Mouse (Mus musculus): ENCODE data around the gene Zfp553.
A peak's percentile ranks its signal among the peaks of the same experiment; 100 is the strongest.

Gene Zfp553

DNA sequence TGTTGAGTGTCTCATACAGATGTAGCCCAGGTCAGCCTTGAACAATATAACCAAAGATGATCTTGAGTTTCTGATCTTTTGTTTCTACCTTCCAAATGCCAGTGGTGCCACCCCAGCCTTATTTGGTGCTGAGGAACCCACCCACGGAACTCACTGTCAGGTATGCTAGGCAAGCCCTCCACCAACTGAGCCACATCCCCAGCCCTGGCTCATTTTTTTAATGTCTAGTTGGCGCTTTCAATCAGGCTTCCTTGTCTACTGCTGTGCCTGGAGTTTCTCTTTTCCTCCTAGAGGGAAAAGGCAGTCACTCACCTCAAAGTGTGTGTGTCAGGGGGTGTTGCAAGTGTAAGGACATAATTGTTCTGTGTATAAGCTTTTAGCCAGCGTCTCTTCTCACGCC is 38.2 kb downstream of the Zfp553 start:
- no peak for DNase-seq (ENCODE audit: low read depth, low spot score)

DNA sequence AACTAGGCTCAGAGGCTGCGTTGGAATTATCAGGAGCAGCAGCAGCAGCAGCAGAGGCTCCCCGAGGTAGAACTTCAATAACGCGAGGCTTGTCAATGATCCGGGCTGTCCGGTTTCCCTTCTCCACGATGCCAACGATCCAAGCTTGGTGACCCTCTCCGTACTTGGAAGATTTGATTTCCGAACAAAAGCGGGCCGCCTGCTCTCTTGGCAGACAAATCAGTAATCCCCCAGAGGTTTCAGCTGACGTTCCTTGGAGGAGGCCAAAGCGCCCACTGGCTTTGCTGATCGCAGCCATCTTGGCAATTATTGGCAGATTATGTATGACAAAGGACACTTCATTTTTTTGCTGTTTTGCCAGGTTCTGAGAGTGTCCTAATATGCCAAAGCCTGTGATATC is 39.7 kb downstream of the Zfp553 start:
- DNase-seq (ENCODE audit: low read depth, low spot score): no peak

DNA sequence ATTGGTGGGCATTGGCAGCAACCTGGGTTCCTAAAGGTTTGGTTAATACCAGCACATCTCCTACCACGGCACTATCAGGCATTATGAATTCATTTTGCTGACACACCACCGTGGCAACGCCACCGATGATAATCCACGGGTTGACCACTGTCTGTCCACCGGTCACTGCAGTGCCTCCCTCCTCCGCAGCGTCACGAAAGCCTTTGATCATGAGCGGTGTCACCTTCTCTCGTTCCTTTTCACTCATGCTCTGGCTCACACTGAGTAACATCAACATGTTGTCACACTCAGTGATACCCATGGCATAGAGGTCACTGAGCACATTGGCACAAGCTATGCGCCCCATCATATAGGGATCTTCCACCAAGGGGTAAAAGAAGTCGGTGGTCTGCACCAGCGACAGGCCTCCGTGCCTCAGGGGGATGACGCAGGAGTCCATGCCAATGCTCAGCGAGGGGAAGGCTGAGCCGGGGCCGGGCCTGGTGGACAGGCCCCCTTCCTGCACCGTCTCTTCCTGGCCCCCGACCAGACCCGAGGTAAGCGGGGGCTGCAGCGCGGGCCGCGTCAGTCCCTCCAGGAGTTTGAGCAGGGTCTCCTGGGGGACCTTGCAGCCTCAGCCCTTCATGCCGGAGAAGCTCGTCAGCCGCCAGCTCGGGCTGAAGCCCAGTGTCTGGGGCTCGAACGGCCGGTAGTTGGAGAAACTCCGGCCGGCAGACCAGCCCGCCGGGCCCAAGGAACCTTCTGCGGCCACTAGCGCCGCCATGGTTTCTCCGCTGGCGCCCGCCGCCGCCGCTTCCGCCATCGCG is 40.5 kb downstream of the Zfp553 start:
- no peak for DNase-seq (ENCODE audit: low read depth, low spot score)

DNA sequence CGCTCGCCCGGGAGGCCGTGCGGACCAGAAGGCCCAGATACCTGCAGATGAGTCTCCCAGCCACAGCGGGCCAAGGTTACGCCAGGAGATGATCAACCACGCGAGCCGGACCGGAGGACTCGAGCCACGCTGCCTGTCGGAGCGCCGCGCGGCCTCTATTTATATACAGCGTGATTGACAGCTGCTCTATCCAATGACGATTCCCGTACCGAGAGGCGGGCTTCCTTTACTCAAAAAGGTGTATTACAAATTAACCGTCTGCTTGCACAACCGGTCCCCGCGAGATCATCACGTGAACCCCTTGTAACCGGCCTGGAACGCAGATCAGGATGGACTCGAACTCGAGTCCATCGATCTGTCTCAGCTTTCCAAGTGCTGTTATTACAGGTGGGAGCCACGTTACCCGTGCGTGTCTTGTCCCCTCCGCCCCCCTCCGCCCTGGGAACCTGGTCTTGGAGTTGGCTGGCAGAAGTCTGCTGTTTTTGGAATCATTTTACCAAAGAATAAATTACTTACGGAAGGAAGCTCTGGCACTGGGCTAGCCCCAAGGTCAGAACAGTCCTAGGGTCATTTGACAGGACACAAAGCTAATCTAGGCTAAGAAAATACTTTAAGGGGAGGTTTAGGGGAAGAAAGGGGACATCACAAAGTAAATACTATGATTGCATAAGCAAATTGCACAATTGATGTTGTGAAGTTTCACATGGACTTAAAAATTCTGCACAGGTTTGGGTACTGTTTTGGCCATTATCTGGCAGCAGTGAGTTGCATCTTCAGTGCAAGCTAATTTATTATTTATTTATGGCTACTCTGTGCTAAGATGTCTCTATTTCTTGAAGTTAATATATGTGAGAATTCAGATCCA is 41.3 kb downstream of the Zfp553 start, which contains the start of gene Sephs2:
Gene Sephs2, minus strand, starts transcription at position 131 of the 865 bp plus-strand sequence.
- peak; percentile 94 for DNase-seq (ENCODE audit: low read depth, low spot score)

DNA sequence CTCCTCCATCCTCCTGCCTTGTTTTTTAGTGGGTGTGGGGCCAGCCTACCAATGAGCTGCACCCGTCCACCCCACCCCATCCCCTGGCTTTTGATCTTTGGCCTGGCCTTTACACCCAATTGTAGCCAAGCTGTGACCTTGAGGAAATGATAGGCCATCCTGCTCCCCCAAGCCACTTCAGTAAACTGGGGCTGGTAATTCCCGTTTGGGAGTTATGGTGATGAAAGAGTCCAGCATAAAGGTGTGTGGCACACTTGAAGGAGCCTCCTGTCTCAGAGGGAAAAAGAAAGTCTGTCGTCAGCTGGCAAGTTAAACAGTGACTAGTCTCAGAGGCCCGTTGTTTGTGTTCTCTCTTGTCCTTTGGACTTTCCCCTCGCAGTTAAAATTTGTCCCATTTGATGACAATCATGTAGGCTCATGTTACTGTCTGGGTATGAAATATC is 43.7 kb downstream of the Zfp553 start:
- no peak for DNase-seq (ENCODE audit: low read depth, low spot score)

DNA sequence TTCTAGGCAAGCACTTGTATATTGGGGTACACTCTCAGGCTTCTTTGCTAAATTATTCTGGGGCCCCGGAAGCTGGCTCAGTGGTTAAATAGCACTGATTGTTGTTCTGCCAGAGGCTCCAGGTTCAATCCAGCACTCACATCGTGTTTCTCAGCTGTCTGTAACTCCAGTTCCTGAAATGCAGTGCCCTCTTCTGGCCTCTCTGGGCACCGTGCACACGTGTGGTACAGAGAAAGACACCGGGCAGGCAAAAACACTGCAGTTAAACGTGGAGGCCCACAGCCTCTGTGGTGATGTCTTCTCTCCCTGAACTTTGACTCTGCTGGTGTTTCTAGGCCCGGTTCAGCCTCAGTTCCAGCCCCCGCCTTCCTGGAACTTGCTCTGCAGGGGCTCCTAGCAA is 45.5 kb downstream of the Zfp553 start:
- no peak for DNase-seq (ENCODE audit: low read depth, low spot score)

DNA sequence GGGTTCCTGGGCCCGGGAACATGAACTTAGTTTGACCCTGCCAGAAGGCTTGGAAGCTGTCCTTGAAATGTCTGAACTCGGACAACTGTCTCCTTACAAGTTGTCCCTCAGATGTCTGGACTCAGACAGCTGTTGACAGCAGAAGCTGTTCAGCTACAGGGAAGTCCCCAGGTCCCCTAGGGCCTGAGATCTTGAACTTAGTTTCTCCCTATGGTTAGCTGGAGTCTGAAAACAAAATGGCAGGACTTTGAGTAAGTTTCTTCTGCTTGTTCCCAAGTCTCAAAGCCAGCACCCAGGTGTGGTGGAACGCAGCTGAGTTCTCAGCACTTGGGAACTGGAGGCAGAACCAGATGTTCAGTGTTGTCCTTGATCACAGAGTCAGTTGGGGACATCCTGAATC is 47.2 kb downstream of the Zfp553 start:
- DNase-seq (ENCODE audit: low read depth, low spot score): no peak

DNA sequence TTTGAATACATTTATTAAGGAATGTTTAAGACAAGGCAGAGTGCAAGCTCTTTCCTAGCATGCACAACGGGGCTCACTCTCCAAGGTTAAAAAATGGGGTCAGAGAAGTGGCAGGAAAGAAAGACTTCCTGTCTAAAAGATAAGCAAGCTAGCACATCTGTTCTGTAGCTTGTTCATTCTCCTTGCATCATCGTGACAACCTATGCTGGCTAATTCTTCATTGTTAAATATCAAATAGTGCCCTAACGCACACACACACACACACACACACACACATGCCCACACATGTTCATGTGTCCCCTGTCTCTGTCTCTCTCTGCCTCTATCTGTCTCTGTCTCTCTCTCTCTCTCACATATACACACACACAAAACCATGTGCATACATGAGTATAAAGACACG is 48.3 kb downstream of the Zfp553 start:
- DNase-seq (ENCODE audit: low read depth, low spot score): no peak

DNA sequence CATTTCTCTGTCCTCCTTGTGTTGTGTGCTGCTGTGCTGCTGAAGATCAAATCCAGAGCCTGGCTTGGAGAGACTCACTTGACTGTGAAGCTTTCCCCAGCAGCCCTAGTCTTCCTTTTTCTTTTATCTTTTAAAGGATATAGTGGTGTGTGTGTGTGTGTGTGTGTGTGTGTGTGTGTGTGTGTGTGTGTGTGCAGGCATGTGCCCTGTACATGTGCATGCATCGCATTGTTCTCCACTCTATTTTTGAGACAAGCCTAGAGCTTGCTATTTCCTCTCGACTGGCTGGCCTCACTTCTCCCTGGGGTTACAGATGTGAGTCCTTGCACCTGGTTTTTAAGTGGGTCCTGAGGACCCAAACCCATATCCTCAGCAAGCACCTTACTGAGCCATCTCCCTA is 49.3 kb downstream of the Zfp553 start:
- no peak for DNase-seq (ENCODE audit: low read depth, low spot score)

DNA sequence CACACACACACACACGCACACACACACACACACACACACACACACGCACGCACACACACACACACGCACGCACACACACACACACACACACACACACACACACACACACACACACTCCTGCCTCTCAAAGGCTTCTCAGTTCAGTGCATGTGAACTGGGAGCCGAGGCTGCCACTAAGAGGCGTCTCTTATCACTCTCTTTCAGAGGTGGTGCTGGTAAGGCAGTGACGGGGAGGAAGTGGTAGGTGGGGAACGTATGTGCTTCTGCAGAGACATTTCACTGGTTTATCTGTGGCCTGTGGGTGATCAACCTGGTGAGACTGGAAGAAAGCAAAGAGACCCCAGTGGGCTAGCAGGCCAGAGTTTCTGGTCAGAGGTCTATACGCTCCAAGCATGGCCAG is 52.3 kb downstream of the Zfp553 start:
- DNase-seq (ENCODE audit: low read depth, low spot score): no peak
